Mouse (Mus musculus): ENCODE measurements around the gene Ptprg.
"Not testable (repeated sequence)": the region's sequence is repeated elsewhere in the genome, so short reads cannot be mapped to it uniquely, and the experiment has no call there.

Ptprg gene

GRCm38 (mm10) chr14:12199956-12200950 lies 646.9 kb downstream of the Ptprg start:
- no peak for DNase-seq (ENCODE audit: low read depth, low spot score)

GRCm38 (mm10) chr14:12202214-12202613 lies 648.9 kb downstream of the Ptprg start:
- no peak for DNase-seq (ENCODE audit: low read depth, low spot score)

GRCm38 (mm10) chr14:12203081-12203480 lies 649.7 kb downstream of the Ptprg start:
- no peak for DNase-seq (ENCODE audit: low read depth, low spot score)

- no peak for DNase-seq (ENCODE audit: low read depth, low spot score)
Measured at GRCm38 (mm10) chr14:12206138-12206537, 652.8 kb downstream of the Ptprg start.

- no peak for DNase-seq (ENCODE audit: low read depth, low spot score)
Measured at GRCm38 (mm10) chr14:12208554-12208953, 655.2 kb downstream of the Ptprg start.

GRCm38 (mm10) chr14:12218544-12219150 lies 665.3 kb downstream of the Ptprg start:
- DNase-seq (ENCODE audit: low read depth, low spot score), result no peak

GRCm38 (mm10) chr14:12219877-12220276 lies 666.5 kb downstream of the Ptprg start:
- no peak for DNase-seq (ENCODE audit: low read depth, low spot score)

- DNase-seq (ENCODE audit: low read depth, low spot score), result no peak
Measured at GRCm38 (mm10) chr14:12220540-12220939, 667.2 kb downstream of the Ptprg start.

GRCm38 (mm10) chr14:12221571-12221970 lies 668.2 kb downstream of the Ptprg start:
- no peak for DNase-seq (ENCODE audit: low read depth, low spot score)

- no peak for DNase-seq (ENCODE audit: low read depth, low spot score)
Measured at GRCm38 (mm10) chr14:12243726-12244125, 690.4 kb downstream of the Ptprg start.

GRCm38 (mm10) chr14:12276031-12276430 lies 722.7 kb downstream of the Ptprg start:
- no peak for DNase-seq (ENCODE audit: low read depth, low spot score)

GRCm38 (mm10) chr14:12283641-12284040 lies 730.3 kb downstream of the Ptprg start, which contains the start of gene Gm49355:
Gene Gm49355, plus strand, starts transcription at chr14:12283976.
- DNase-seq (ENCODE audit: low read depth, low spot score), result no peak

GRCm38 (mm10) chr14:12284141-12284912 lies 731.0 kb downstream of the Ptprg start, which contains the start of gene 3830406C13Rik:
Gene 3830406C13Rik, plus strand, starts transcription at chr14:12284173.
- peak; percentile 63 for DNase-seq (ENCODE audit: low read depth, low spot score)

GRCm38 (mm10) chr14:12289747-12290146 lies 736.4 kb downstream of the Ptprg start:
- not testable (repeated sequence) for DNase-seq (ENCODE audit: low read depth, low spot score)

Data from brain, embryonic 18.5 days (tissue).